Mouse (Mus musculus) stomach, embryonic 16.5 days (tissue): ENCODE results near the gene Hnrnpl. TPM values are rescaled to one million over a fixed set of nuclear protein-coding genes. Genes with fewer than 3 reads are reported as not detected.
A peak's percentile ranks its signal among the peaks of the same experiment; 100 is the strongest.

Experiments
- ATAC-seq: fragments of 200-750 bp; cut with Nextera tagmentation; 2 replicates; pipeline ENCODE4 v1.8.0; 2017; ENCODE audit warnings: moderate number of reproducible peaks, moderate TSS enrichment; ENCODE audit not compliant: insufficient read depth, low FRiP score
- H3K27ac ChIP-seq: fragments of 300-500 bp; sonication (generic); 2 replicates; pipeline ENCODE4 v1.5.1; 2014; ENCODE audit warnings: low read length
- H3K27me3 ChIP-seq: fragments of 300-500 bp; sonication (generic); 2 replicates; pipeline ENCODE4 v1.6.1; 2014; ENCODE audit warnings: low read length, control low read depth, mixed read lengths; ENCODE audit not compliant: control insufficient read depth, insufficient read depth
- H3K36me3 ChIP-seq: fragments of 300-500 bp; sonication (generic); 2 replicates; pipeline ENCODE4 v1.6.1; 2014; ENCODE audit warnings: low read length; ENCODE audit not compliant: control insufficient read depth, insufficient read depth
- H3K4me1 ChIP-seq: fragments of 300-500 bp; sonication (generic); 2 replicates; pipeline ENCODE4 v1.6.1; 2014; ENCODE audit warnings: low read length, control low read depth, mixed read lengths; ENCODE audit not compliant: control insufficient read depth, insufficient read depth
- H3K4me2 ChIP-seq: fragments of 300-500 bp; sonication (generic); 2 replicates; pipeline ENCODE4 v1.6.1; 2014; ENCODE audit warnings: low read depth, low read length, mixed read lengths
- H3K4me3 ChIP-seq: fragments of 300-500 bp; sonication (generic); replicated peaks from 2 replicates; pipeline ENCODE4 v1.5.1; 2014; ENCODE audit warnings: mild to moderate bottlenecking, low read length
- H3K9ac ChIP-seq: fragments of 300-500 bp; sonication (generic); 2 replicates; pipeline ENCODE4 v1.6.1; 2014; ENCODE audit warnings: low read length
- H3K9me3 ChIP-seq: fragments of 300-500 bp; sonication (generic); replicated peaks from 2 replicates; pipeline ENCODE4 v1.6.1; 2016; ENCODE audit warnings: low read length, control low read depth; ENCODE audit not compliant: control insufficient read depth
- WGBS: fragments of 180-500 bp; shearing (Covaris S2); extraction: QIAGEN DNeasy Blood & Tissue Kit; methylation state at CpG from one replicate; pipeline ENCODE4 v1.1.7; 2014; 5-methylcytosine and 5-hydroxymethylcytosine counted together
- polyA plus RNA-seq: library from polyadenylated mRNA; unstranded; fragments of >200 nt; fragmentation: Nextera tagmentation; extraction: Ambion mirVana; gene quantifications from 2 replicates; pipeline ENCODE4 v1.2.1, GENCODE M21; 2015

Hnrnpl gene
- polyA plus RNA-seq, 1 experiment from 2014 or later = 200 TPM

DNA sequence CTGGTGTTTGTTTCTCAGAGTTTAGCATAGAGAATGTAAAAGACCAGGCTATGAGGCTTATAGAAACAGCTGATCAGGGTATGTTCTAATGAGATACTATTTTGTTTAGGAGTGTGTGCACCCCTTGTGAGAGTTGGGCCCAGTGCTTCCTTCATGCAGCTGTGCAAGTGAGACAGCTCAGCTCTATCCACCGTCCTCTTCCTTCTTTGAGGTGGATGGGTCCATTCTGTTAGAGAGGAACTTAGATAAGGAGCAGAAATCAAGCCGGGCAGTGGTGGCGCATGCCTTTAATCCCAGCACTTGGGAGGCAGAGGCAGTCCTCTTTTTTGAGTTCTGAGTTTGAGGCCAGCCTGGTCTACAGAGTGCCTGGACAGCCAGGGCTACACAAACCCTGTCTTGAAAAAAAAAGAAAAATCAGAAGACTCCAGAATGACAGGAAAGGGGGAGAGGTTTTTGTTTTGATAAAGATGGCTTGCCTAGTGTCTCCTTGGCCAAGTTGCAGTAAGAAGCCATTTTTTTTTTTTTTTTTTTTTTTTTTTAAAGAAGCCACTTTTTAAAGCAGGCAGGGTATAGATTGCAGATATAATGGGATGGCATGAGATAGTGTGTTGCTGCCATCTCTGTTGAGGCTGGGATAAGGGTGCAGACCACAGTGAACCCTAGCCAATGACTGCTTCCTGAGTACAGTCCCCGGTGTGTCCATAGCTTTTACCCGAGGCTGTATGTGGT, 6.1 kb downstream of the Hnrnpl start:
- Histone ChIP-seq H3K4me2 (no peak overlapping the region), H3K4me1 (peaks cover 51% of the 10 kb centered on the region), H3K9ac (no peak overlapping the region), H3K36me3 (peaks cover 49% of the 10 kb centered on the region), H3K27ac (no peak overlapping the region), H3K9me3 (no peaks in the 10 kb centered on the region), H3K27me3 (no peaks in the 10 kb centered on the region), H3K4me3 (no peak overlapping the region)
- ATAC-seq = no peak
- 75% methylated on average over 5 of the region's 5 CpGs for WGBS

DNA sequence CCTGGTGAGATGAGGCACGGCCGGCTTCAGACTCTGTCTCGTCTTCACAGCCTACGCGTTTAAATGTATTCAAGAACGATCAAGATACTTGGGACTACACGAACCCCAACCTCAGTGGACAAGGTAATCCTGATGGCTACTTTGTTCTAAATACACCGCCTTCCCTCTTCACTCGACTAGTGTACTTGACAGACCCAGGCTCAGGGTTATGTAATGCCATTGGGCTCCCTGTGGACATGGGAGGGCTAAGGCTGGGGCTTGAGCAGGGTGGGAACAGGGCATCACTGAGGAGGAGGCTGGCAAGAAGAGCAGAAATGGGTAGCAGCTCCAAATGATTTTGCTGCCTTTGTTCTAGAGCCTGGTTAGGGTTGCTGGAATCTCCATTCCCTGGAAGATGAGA, 6.9 kb downstream of the Hnrnpl start:
- Histone ChIP-seq H3K9me3 (no peaks in the 10 kb centered on the region), H3K27me3 (no peaks in the 10 kb centered on the region), H3K36me3 (peaks cover 55% of the 10 kb centered on the region), H3K4me1 (peaks cover 55% of the 10 kb centered on the region), H3K4me2 (no peak overlapping the region), H3K9ac (0 out of 2 replicates have a peak overlapping the region, but pooled peaks have one; percentile 8), H3K27ac (no peak overlapping the region), H3K4me3 (no peak overlapping the region)
- no peak for ATAC-seq
- 89% methylated on average over 9 of the region's 9 CpGs for WGBS

DNA sequence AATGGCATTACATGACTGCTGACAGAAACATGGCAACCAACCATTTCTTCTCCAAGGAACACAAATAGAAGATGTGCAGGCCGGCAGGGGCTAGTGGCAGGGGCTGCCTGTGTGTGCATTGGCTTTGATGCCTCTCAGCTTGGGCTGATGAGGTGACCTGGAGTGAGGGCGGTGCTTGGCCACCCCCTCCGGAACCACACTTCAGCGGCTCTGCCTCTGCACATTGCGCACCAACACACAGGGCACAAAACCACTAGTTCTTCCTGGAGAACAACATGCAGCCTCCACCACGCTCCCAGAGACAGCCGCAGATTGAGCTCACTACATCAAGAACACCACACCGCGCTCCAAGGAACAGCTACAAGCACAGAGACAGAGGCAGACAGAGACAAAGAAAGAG, 7.9 kb downstream of the Hnrnpl start:
- no peak overlapping the region for H3K4me2 ChIP-seq
- no peaks in the 10 kb centered on the region for H3K27me3 ChIP-seq
- no peak overlapping the region for H3K27ac ChIP-seq
- H3K4me3 ChIP-seq = no peak overlapping the region
- WGBS = 81% methylated on average over 9 of the region's 9 CpGs
- no peak for ATAC-seq
- peaks cover 64% of the 10 kb centered on the region for H3K36me3 ChIP-seq
- H3K4me1 ChIP-seq = peaks cover 55% of the 10 kb centered on the region
- H3K9ac ChIP-seq = no peak overlapping the region
- H3K9me3 ChIP-seq = no peaks in the 10 kb centered on the region

DNA sequence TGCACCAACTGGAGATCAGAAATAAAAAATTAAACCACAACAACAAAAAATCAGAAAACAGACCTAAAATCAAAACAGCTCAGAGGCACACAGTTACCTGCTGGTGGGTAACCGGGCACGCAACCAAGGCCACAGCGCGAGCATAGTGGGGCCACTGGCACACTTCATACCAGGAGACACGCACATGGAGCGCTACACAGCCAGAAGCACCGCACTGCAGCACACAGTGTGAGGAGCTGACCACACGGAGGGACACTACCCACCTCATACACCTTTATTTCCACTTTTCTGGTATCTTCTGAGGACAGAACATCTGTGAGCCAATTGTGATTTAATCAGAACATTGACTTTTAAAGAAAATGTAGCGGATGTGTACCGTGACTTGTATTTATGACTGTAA, 8.6 kb downstream of the Hnrnpl start:
- H3K4me2 ChIP-seq = no peak overlapping the region
- peaks cover 70% of the 10 kb centered on the region for H3K36me3 ChIP-seq
- no peak overlapping the region for H3K27ac ChIP-seq
- no peaks in the 10 kb centered on the region for H3K9me3 ChIP-seq
- no peak for ATAC-seq
- peaks cover 52% of the 10 kb centered on the region for H3K4me1 ChIP-seq
- no peaks in the 10 kb centered on the region for H3K27me3 ChIP-seq
- H3K4me3 ChIP-seq = no peak overlapping the region
- 90% methylated on average over 10 of the region's 10 CpGs for WGBS
- no peak overlapping the region for H3K9ac ChIP-seq

DNA sequence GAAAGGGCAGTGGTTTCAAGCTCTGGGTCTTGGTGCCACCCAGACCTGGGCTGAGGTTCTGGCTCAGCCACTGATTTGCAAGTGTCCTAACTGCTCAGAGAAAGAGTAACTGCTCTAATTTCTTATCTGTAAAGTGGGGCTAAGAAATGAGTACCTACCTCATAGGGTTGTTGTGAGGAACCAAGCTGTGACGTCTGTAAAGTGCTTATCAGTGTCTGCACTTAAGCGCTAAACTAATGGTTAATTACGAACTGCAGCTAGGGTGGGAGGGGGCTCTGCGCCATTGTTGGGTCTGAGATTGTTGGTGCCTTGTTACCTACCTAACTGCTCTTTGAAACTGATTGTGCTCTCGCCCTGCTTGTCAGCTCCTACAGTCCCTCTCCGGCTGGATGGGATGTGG, 9.2 kb downstream of the Hnrnpl start:
- H3K27ac ChIP-seq = no peak overlapping the region
- 55% methylated on average over 6 of the region's 6 CpGs for WGBS

DNA sequence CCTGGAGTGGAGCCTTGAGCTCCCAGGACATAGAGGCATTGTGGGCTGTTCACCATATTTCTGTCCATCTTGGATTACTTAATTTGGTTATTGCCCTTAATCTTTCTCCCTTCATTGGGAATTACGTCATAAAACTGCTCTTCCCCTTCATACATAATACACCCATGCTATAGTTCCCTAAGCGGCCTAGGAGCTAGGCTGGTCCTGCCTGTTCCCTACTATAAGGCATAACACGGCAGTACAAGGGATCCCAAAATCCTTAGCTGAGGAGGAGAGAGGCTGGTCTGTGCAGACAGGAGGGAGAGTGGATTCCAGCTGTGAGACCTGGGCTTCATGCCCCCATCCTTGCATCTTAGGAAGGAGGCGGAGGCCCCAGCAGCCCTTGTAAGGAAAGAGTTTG, 9.6 kb downstream of the Hnrnpl start:
- Histone ChIP-seq H3K27me3 (no peaks in the 10 kb centered on the region), H3K9ac (no peak overlapping the region), H3K4me1 (peaks cover 45% of the 10 kb centered on the region), H3K4me2 (no peak overlapping the region), H3K4me3 (no peak overlapping the region), H3K9me3 (no peaks in the 10 kb centered on the region), H3K36me3 (peaks cover 75% of the 10 kb centered on the region), H3K27ac (no peak overlapping the region)
- 71% methylated on average over 4 of the region's 4 CpGs for WGBS
- ATAC-seq = no peak

More for the DNA sequence above, 9.2 kb downstream of the Hnrnpl start:
- Histone ChIP-seq H3K9me3 (no peaks in the 10 kb centered on the region), H3K9ac (no peak overlapping the region), H3K4me1 (peaks cover 49% of the 10 kb centered on the region), H3K4me3 (no peak overlapping the region), H3K4me2 (no peak overlapping the region), H3K27me3 (no peaks in the 10 kb centered on the region), H3K36me3 (peaks cover 76% of the 10 kb centered on the region)
- ATAC-seq = no peak

DNA sequence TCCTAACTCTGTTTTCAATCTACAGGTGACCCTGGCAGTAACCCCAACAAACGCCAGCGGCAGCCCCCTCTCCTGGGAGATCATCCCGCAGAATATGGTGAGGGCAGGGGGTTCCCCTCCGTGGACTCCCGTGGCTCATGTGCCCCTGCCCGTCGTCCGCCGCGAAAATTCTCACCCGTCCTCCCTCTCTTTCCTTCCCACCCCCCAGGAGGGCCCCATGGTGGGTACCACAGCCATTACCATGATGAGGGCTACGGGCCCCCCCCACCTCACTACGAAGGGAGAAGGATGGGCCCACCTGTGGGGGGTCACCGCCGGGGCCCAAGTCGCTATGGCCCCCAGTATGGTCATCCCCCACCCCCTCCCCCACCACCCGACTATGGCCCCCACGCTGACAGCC, 10.1 kb downstream of the Hnrnpl start:
- no peak for ATAC-seq
- H3K9me3 ChIP-seq = no peaks in the 10 kb centered on the region
- no peak overlapping the region for H3K27ac ChIP-seq
- no peak overlapping the region for H3K9ac ChIP-seq
- H3K27me3 ChIP-seq = no peaks in the 10 kb centered on the region
- H3K4me2 ChIP-seq = no peak overlapping the region
- no peak overlapping the region for H3K4me3 ChIP-seq
- H3K4me1 ChIP-seq = peaks cover 44% of the 10 kb centered on the region
- WGBS = 83% methylated on average over 18 of the region's 18 CpGs
- H3K36me3 ChIP-seq = peaks cover 71% of the 10 kb centered on the region

DNA sequence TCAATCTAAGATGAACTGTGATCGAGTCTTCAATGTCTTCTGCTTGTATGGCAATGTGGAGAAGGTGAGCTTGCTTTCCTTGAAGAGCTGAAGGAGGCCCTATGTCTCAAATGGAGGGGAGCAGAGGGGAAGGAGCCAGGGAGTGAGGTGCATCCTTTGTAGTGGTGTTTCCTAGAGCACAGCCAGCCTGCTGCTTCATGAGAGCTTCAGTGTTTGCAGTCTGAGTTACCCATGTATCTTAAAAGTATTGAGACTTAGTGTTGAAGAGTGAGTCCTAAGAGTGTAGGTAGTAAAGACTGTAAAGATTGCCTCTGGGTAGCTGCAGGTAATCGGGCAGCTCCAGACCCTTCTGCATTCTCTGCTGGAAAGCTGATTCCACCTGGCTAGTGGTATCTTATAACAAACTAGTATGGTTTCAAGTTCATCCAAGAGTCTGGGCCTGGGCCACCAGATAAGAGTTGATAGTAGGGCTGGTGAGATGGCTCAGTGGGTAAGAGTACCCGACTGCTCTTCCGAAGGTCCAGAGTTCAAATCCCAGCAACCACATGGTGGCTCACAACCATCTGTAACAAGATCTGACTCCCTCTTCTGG, 10.6 kb downstream of the Hnrnpl start:
- Histone ChIP-seq H3K4me1 (peaks cover 42% of the 10 kb centered on the region), H3K9ac (no peak overlapping the region), H3K27ac (no peak overlapping the region), H3K36me3 (peaks cover 67% of the 10 kb centered on the region), H3K4me3 (no peak overlapping the region), H3K4me2 (no peak overlapping the region), H3K9me3 (no peaks in the 10 kb centered on the region), H3K27me3 (no peaks in the 10 kb centered on the region)
- WGBS = 85% methylated on average over 4 of the region's 4 CpGs
- ATAC-seq = no peak

DNA sequence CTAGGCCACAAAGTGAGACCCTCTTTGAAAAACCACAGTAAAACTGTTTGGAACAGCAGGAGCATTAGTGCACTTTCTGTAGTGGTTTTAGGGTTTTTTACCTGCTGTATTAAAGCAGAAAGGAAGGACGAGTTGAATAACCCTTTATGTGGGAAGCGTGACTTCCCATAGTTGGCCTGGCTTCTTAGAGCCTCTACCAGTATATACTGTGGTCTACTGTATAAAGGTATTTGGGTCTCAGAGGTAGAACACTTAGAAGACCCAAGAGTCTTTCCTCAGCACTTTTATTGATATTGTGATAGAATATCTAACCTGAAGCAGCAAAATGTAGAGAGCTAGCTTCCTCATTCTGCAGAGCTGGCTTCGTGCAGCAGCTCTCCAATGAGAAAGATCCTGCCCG, 11.2 kb downstream of the Hnrnpl start:
- H3K4me3 ChIP-seq = no peak overlapping the region
- H3K36me3 ChIP-seq = peaks cover 62% of the 10 kb centered on the region
- H3K4me2 ChIP-seq = no peak overlapping the region
- no peaks in the 10 kb centered on the region for H3K27me3 ChIP-seq
- H3K9me3 ChIP-seq = no peaks in the 10 kb centered on the region
- WGBS = 87% methylated on average over 4 of the region's 4 CpGs
- H3K4me1 ChIP-seq = peaks cover 41% of the 10 kb centered on the region
- no peak overlapping the region for H3K9ac ChIP-seq
- no peak overlapping the region for H3K27ac ChIP-seq
- no peak for ATAC-seq
